Mouse (Mus musculus) left cerebral cortex, postnatal 25 days (tissue): Measurements from ENCODE around the gene Hist2h2ab. TPM values are rescaled to one million over a fixed set of nuclear protein-coding genes. Genes with fewer than 3 reads are reported as not detected.
"Not testable (repeated sequence)": the region's sequence is repeated elsewhere in the genome, so short reads cannot be mapped to it uniquely, and the experiment has no call there.

Experiments
- DNase-seq, 2 experiments: peaks; one replicate each; pipeline ENCODE4 v3.0.0; 2022; ENCODE audit warnings: low spot score in 2 of 2, mixed read lengths in 1 of 2
- intact Hi-C: fragments of 180-260 bp; cut with DNase I; formaldehyde crosslinking; loops from one replicate; pipeline ENCODE4 v1.15.1; 2025
- total RNA-seq, 2 experiments: library from RNA; stranded (reverse); gene quantifications; 2 replicates each; pipeline ENCODE4 v1.2.3; 2021

Hist2h2ab gene
- total RNA-seq, 2 experiments from 2014 or later: 4.8 to 8.9 TPM

GRCm38 (mm10) chr3:96250890-96251289 is 31.2 kb downstream of the Hist2h2ab start:
- intact Hi-C loops: no loop called here
- no peak for DNase-seq

DNA sequence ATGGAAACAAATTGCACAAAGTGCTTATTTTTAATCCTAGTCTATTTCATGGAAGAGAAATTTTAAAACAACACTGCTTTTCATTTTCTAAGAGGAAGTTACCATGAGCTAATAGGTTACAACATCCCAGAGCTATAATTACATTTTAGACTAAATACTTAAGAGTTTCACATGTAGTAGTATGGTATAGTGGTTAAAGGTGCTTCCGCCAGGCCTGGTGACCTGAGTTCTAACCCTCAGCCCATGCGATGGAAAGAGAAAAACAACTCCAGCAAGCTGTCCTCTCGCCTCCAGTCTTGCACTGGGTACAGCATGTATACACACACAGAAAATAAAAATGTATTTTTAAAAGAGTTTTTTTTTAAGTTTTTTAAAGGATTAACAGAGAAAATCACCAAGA is 32.1 kb downstream of the Hist2h2ab start:
- intact Hi-C loops: no loop called here
- no peak for DNase-seq

- DNase-seq: no peak
- intact Hi-C loops: no loop called here
These were observed 35.2 kb downstream of the Hist2h2ab start for GRCm38 (mm10) chr3:96254683-96255355.

- intact Hi-C loops: no loop called here
- no peak for DNase-seq
These were observed 36.4 kb downstream of the Hist2h2ab start for GRCm38 (mm10) chr3:96255926-96256593.

- no peak for DNase-seq
- intact Hi-C loops: no loop called here
These were observed 37.5 kb downstream of the Hist2h2ab start for GRCm38 (mm10) chr3:96257190-96257589.

- intact Hi-C loops: no loop called here
These were observed 40.6 kb downstream of the Hist2h2ab start for GRCm38 (mm10) chr3:96260220-96260619.

GRCm38 (mm10) chr3:96261623-96262022 is 42.0 kb downstream of the Hist2h2ab start:
- intact Hi-C loops: loop anchor here (2.0 kb wide), 1 partner anchor 41 kb away; the partner anchor contains the start of genes Hist2h2ac and Hist2h2be
- DNase-seq: no peak

More at GRCm38 (mm10) chr3:96260220-96260619, 40.6 kb downstream of the Hist2h2ab start:
- DNase-seq: no peak

DNA sequence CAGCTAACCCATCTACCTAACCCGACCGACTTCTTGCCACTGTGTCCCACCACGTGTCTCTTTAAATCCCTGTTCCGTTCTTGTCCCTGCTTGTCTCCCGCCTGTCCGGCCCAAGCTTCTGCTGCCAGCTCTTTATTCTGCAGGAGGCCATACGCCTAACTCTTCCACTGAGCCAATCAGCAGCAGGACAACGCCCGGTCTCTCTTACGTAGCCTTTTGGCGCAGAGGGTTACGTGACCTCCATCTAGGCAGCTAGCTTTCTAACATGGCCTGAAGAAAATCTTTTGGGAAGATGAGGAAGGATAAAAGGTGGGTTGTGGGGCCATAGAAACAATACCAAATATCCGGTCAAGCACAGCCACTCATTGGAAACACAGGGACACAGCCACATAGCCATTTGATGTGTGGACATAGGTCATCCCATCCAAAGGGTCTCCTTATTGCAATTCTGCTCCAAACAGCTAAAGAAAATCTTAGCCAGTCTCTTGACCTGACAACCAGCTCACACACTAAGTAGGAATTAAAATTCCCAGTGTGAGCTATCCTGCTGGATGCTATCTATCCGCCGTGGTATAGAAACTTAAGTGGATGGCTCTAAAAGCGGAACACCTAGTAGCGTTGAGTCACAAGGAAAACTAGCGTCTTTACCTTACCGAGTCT is 42.7 kb downstream of the Hist2h2ab start:
- intact Hi-C loops: loop anchor here (2.0 kb wide), 1 partner anchor 42 kb away; the partner anchor contains the start of genes Hist2h2ac and Hist2h2be
- DNase-seq: peak; percentile 83 to 96

DNA sequence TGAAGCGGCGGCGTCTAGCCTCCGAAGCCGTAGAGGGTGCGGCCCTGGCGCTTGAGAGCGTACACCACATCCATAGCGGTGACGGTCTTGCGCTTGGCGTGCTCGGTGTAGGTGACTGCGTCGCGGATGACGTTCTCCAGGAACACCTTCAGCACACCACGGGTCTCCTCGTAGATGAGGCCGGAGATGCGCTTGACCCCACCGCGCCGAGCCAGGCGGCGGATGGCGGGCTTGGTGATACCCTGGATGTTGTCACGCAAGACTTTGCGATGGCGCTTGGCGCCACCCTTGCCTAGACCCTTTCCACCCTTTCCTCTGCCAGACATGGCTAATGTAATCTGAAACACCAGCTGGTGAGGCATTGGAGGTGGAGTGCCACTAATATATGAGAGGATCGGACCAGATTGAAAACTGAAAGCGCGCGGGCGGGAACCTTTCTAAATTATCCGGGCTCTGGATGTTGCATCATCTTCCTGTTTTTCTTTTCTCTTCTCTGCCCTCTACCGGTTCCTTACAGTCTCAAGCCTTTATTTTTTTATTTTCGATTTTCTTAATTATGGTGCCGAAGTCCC is 43.4 kb downstream of the Hist2h2ab start, which contains the start of gene Hist2h4:
TSS of gene Hist2h4 (minus strand) at position 333 of the 572 bp plus-strand sequence.
- intact Hi-C loops: loop anchor here (2.0 kb wide), 1 partner anchor 42 kb away; the partner anchor contains the start of genes Hist2h2ac and Hist2h2be
- DNase-seq: peak; percentile 97 to 99

DNA sequence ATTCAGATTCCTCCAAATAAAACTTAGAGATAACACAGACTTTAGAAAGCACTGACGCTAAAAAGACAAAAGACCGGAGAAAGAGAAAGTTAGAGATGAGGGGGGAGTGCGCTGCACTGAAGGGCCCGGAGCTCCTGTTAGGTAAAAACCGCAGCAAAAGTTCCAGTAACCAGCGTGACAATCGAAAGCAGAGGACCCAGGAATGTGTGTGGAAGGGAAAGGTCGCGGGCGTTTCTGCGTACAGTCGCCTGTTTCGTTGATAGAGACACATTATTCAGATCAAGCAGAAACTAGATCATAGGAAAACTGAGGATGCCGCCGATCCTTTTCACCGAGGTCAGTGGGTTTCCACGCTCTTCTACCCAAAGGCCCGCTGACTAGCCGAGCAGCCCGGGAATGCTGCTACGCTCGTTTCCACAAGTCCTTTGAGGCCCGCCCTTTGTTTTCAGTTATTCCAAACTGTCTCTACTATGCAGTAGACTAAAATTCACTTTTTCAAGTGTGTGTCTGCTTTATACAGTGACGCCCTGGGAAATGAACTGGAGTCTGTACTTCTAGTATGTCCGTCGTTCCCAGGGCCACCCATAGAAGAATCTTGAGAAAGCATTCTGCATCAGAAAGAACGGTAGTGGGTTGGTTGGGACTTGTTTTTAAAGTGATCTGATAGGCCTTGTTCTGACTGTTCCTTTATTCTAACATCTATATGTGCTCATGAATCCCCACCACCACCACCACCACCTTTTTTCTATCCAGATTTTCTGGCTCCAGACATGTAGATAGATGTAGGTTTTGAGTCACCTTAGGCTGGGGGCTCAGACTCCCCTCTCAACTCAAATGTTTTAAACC is 44.1 kb downstream of the Hist2h2ab start:
- no peak for DNase-seq
- intact Hi-C loops: loop anchor here (2.0 kb wide), 1 partner anchor 43 kb away; the partner anchor contains the start of genes Hist2h2ac and Hist2h2be

- intact Hi-C loops: no loop called here
- no peak for DNase-seq
These were observed 44.8 kb downstream of the Hist2h2ab start for GRCm38 (mm10) chr3:96264404-96264949.

GRCm38 (mm10) chr3:96266132-96266710 is 46.6 kb downstream of the Hist2h2ab start:
- intact Hi-C loops: no loop called here

DNA sequence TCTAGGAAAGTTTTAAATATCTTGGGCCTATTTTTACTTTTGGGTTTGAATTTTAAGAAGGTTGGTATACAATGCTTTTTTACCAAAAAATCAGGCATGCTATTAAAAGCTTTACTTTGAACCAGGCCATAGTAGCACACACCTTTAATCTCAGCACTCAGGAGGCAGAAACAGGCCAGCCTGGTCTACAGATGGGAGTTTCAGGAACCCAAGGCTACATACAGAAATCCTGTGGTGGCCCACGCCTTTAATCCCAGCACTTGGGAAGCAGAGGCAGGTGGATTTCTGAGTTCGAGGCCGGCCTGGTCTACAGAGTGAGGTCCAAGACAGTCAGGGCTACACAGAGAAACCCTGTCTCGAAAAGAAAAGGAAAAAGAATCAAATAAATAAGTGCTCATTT is 47.9 kb downstream of the Hist2h2ab start:
- no peak for DNase-seq
- intact Hi-C loops: no loop called here

More at GRCm38 (mm10) chr3:96266132-96266710, 46.6 kb downstream of the Hist2h2ab start:
- DNase-seq: no peak

DNA sequence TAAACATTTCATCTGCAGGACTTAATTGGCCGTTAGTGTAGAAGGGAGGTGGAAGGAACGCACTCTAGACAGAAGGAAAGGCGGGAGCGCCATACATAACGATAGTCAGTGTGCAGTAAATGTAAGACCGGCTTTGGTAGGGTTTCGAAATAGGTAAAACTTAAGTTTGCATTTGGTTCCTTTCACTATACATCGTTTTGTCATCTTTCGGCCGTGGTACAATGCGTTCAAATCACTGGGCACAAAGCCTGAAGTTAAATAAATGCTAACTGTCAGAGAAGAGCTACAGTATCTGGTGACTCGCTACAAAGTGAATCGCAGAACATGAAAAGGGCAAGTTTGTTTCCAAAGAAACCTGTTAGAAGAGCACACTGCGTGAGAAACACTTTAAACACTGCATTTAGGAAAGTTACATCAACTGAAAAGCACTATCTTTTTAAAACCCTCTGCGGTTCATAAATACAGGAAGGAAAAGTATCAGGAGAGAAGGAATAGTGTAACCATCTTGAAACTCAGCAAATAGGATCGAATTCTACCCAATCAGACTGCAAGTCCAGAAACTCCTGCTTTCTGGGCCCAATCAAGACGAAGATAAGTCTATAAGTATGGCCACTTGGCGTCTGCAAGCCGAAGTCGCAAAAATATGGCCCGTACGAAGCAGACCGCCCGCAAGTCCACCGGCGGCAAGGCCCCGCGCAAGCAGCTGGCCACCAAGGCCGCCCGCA is 48.5 kb downstream of the Hist2h2ab start, which contains the start of gene Hist2h3b:
TSS of gene Hist2h3b (plus strand) at position 604 of the 725 bp plus-strand sequence.
- intact Hi-C loops: no loop called here
- DNase-seq: peak; percentile 85 to 94

GRCm38 (mm10) chr3:96268776-96269378 is 49.2 kb downstream of the Hist2h2ab start:
- intact Hi-C loops: not testable (repeated sequence)
- peak in 1 of 2 experiments; percentile 46 for DNase-seq
